Mouse (Mus musculus) MN1 (cell line): ENCODE results near the gene Sdr39u1.

Experiments
- DNase-seq: peaks from one replicate; pipeline ENCODE4 v3.0.0-alpha.2; 2016; ENCODE audit warnings: low spot score

Gene Sdr39u1

DNA sequence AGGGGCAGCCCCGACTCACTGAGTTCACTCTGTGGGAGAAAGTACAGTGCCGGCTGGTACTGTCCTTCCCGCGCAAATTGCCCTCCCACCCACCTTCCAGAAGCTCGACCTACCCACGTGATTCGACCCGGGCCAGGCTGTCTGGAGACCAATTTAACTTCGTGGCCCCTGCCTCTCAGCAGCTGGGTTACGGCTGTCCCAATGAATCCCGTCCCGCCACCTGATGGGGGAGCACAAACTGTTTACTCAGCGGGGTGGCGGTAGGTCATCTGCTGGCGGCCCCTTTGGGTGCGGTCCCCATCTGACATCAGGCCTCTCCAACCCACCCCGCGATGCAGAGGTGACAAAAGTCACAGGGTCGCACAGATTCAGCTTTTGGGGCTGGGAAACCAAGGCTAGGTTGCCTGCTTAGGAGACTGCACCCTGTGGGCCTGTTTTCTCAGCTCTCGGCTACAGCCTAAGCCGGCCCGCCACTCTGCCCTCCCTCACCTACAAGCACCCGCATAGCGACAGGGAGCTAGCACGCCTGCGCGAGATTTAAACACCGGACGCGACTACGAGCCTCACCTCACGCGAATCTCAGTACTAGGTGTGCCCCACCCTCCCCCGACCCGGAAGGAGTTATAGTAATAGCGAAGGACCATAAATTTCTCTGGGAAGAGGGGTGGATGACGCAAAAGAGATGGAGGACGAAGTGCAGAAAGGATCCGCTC lies at the start of gene Sdr39u1:
Gene Sdr39u1, minus strand, starts transcription at position 593 of the 713 bp plus-strand sequence.
- DNase-seq = peak; percentile 95

GRCm38 (mm10) chr14:55946269-55946969 lies 46.3 kb upstream of the Sdr39u1 start:
- DNase-seq = peak; percentile 33

DNA sequence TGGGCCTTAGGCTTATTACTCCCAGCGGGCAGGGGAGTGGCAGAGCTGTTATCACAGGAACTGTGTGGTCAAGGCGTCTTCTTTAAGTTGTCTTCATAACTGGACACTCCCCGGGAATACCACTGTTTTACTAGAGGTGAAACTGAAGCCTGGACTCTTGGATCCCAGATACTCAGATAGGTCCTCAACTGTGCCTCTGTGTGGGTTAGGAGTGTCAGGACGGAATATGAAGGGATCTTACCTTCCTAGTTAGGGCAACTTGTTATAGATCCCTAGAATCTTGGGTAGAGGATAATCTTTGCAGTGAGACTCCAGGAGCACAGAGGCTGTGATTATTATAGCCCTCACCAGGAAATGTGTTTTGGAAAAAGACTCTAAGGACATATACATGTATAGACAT lies 44.5 kb upstream of the Sdr39u1 start, which contains the start of gene Cma1:
Gene Cma1, minus strand, starts transcription at position 101 of the 400 bp plus-strand sequence.
- DNase-seq = no peak

DNA sequence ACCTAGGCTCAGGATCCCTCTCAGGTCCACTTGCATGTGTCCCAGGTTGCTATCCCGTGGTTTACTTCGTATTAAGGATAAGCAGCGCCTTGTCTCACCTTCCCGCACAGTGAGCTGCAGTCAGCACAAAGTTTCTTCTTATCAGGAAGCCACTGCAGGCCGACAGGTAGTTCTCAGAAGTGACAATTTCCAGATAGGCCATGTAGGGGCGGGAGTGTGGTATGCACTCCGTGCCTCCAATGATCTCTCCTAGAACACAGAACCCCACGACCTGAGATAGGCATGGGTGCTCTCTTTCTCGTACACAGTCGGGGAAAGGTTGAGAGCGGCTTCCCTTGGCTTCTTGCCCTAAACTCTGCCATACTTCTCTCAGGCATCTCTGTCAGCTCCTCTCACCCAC lies 43.5 kb upstream of the Sdr39u1 start:
- no peak for DNase-seq

DNA sequence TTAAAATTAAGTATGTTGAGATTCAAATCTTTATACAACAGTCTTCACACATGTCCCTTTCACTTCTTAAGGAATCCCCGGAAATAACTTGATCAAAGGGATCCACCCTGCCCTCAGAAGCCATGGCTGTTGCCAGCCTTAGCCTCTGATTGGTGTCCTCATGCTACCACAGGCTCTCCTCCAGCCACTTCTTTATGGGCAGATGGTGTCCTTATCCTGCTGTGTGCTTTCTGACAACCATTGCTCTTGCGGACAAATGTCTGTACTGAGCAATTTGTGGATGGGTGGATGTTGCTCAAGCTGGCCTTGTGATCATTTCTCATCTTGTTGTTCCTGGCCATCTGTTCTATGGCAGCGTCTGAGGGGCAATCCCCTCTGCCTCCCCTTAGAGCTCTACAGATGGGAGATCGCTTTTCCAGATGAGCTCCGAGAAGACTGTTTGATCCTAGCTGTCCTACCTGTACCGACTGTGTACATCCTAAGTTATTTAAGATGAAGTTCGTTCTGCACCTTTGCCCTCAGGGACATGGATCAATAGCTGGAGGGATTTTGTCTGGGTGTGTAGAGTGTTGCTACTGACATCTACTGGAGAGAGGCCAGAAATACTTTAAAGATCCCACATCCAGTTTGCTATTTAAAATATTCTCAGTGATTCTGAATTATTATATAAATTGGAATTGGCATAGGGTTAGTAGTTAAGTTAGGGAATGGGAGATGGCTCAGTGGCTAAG lies 40.1 kb upstream of the Sdr39u1 start:
- no peak for DNase-seq

- DNase-seq = no peak
Observed at GRCm38 (mm10) chr14:55933586-55933985, 33.5 kb upstream of the Sdr39u1 start.

GRCm38 (mm10) chr14:55929263-55929997 lies 29.3 kb upstream of the Sdr39u1 start:
- no peak for DNase-seq

DNA sequence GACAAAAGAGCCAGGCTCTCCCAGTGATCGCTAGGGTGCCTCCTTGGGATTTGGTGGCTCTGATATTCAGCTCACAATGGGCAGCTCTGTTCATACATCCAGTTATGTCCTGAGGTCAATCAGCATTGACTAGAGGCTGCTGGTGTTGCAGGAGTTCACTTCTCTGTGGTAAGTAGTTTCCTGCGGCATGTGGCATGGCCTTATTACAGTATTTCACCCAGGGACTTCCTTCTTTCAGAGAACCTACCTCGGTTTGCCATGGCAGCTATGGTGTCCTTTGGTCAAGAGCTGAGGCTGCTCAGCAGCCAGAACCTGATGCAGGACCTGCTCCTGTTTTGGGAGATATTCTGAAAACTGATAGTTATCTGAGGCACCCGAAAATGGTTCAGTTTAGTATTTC lies 26.8 kb upstream of the Sdr39u1 start:
- DNase-seq = no peak

GRCm38 (mm10) chr14:55922475-55923232 lies 22.6 kb upstream of the Sdr39u1 start:
- DNase-seq = peak; percentile 50

DNA sequence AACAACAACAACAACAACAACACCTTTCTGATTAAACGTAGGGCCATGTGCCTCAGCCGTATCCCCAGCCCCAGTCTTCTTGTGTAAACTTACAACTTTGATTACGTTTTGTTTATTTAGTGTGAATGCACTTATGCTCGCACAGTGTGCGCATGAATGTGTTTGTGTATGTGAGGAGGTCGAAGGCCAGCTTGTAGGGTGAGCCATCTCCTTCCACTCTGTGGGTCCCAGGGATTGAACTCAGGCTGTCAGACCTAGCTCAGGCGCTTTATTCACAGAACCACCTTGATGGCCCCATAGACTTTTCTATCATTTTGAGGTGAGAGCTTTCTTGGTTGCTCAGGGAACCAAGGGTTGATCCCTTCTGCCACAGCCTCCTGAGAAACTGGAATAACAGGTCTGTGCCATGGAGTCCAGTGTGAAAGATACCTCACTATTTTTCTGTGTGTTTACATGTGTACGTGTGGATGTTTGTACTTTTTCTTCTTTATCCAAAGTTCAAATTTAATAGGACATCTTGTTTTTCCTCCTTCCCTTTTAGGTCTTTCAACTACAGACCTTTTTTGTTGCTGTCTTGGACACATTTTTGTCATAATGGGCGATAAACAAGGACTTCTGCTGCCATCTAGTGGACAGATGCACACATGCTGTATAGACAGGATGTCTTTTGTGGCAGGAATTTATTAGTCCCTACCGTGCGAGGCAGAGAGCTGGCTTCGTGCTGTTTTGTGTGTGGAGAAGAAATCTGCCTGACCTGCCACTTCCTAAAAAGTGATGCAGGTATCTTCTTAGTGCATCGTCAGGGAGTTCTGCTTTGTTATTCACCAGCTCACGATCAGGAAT lies 18.4 kb upstream of the Sdr39u1 start:
- DNase-seq = peak; percentile 85

- no peak for DNase-seq
Observed at GRCm38 (mm10) chr14:55913406-55913805, 13.3 kb upstream of the Sdr39u1 start.

GRCm38 (mm10) chr14:55905518-55905917 lies 5.4 kb upstream of the Sdr39u1 start:
- DNase-seq = no peak

DNA sequence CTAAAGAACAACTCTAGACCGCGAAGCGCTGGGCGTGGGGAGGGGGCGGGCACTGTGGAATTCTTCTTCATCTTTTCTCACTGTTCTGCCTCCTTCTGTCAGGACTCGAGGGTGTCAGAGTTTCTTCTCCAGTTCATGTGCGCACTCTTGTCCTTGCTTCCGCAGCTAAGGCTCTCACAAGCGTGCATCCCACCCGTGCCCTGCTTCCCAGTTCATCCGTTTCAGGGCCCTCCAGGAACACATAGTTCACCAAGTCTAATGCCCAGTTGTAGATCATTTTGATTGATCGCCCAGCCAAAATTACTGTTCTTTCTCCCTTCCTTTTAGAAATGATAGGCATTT lies 292 bp upstream of the Sdr39u1 start:
- DNase-seq = no peak

DNA sequence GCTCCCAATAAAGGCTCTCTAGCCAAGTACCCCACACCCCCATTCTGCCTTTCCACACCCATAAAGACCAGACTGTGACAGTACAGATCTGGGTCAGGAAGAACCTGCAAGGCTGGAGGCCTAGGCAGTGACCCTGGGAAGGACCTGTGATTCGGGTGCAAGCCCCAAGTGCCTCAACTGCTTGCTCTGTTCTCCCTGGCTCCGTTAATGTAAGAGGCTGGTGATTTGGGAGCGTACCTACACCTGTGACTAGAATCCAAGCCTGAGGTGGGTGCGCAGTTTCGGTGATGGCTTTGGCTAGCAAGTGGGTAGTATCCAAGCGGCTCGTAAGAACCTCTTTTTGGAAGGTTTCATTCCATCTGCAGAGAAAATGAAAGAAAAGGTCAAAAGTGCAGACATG lies 1.1 kb downstream of the Sdr39u1 start:
- no peak for DNase-seq

DNA sequence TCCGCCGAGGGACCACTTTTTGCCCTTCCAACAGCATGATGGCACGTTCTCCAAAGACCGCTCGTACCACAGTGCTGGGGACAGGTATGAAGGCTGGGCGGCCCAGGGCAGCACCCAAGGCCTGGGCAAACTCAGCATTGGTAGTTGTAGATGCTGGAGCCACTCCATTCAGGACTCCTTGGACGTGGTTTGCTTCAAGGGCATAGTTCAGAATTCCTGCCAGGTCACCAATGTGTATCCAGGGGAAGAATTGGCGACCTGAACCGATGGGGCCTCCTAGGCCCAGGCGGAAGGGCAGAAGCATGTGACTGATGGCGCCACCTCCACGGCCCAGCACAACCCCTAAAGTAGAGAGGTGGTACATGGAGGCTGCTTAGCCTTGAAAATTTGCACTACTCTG lies 2.4 kb downstream of the Sdr39u1 start:
- no peak for DNase-seq

GRCm38 (mm10) chr14:55886571-55887382 lies 13.3 kb downstream of the Sdr39u1 start:
- no peak for DNase-seq

DNA sequence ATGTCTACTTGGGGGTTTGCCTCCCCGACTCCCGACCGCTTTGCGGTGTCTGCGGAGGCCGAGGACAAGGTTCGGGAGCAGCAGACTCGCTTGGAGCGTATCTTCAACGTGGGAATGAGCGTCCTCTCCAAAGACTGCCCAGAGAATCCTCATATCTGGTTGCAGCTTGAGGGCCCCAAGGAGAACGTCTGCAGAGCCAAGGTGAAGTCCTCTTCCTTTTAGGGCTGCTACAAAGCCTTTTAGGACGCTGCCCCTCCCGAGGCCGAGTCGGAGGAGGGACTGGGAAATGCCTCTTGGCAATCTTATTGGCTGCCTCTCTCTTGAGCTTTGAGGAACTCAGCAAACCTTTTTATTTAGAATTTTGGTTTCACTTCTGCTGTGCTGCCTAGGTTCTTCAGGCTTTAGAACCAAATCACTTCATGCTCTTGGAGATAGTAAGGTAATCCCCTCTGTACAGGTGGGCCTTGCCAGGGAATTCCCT lies 14.3 kb downstream of the Sdr39u1 start:
- peak; percentile 37 for DNase-seq

GRCm38 (mm10) chr14:55885114-55885790 lies 14.8 kb downstream of the Sdr39u1 start:
- DNase-seq = no peak

DNA sequence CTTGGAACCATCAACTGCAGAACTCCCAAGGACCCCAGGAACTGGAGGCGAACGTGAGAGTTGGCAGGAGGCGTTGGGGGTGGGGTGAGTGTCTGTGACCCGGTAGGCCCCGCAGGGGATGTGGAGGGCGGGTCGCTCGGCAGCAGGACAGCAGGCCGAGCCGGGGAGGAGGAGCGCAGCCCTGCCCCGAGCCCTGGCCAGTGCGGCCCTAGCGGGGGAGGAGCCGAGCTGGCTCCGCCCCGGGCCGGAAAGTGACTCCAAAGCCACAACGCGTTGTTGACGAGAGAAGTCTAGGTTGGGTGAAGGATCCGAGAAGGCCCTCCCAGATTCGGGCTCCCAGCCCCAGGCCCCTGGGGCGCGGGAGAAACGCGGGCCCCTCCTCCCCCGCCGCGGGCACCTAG lies 15.4 kb downstream of the Sdr39u1 start, which contains the start of gene Khnyn:
Gene Khnyn, plus strand, starts transcription at position 235 of the 401 bp plus-strand sequence.
- peak; percentile 93 for DNase-seq
